Mouse (Mus musculus) forebrain, embryonic 13.5 days (tissue): Measurements from ENCODE around the gene Poldip3. TPM values are rescaled to one million over a fixed set of nuclear protein-coding genes. Genes with fewer than 3 reads are reported as not detected.

Experiments used
- ATAC-seq: fragments of 200-750 bp; cut with Nextera tagmentation; 2 replicates; pipeline ENCODE4 v1.8.0; 2017
- H3K27ac ChIP-seq: fragments of 300-500 bp; sonication (generic); 2 replicates; pipeline ENCODE4 v1.5.1; 2015; ENCODE audit warnings: inconsistent platforms, mild to moderate bottlenecking, moderate library complexity
- H3K27me3 ChIP-seq: fragments of 300-500 bp; sonication (generic); 2 replicates; pipeline ENCODE4 v1.6.1; 2015; ENCODE audit warnings: mild to moderate bottlenecking, inconsistent platforms
- H3K36me3 ChIP-seq: fragments of 300-500 bp; sonication (generic); 2 replicates; pipeline ENCODE4 v1.6.1; 2015; ENCODE audit warnings: mild to moderate bottlenecking, inconsistent platforms; ENCODE audit not compliant: poor library complexity, severe bottlenecking
- H3K4me1 ChIP-seq: fragments of 300-500 bp; sonication (generic); 2 replicates; pipeline ENCODE4 v1.6.1; 2015; ENCODE audit warnings: inconsistent platforms
- H3K4me2 ChIP-seq: fragments of 300-500 bp; sonication (generic); 2 replicates; pipeline ENCODE4 v1.6.1; 2015; ENCODE audit warnings: inconsistent platforms, mild to moderate bottlenecking, moderate library complexity
- H3K4me3 ChIP-seq: fragments of 300-500 bp; sonication (generic); 2 replicates; pipeline ENCODE4 v1.5.1; 2015; ENCODE audit warnings: mild to moderate bottlenecking, inconsistent platforms
- H3K9ac ChIP-seq: fragments of 300-500 bp; sonication (generic); 2 replicates; pipeline ENCODE4 v1.6.1; 2015; ENCODE audit warnings: mild to moderate bottlenecking, inconsistent platforms
- H3K9me3 ChIP-seq: fragments of 300-500 bp; sonication (generic); replicated peaks from 2 replicates; pipeline ENCODE4 v1.6.1; 2016; ENCODE audit warnings: inconsistent platforms
- WGBS: fragments of 180-500 bp; shearing (Covaris S2); methylation state at CpG from one replicate; pipeline ENCODE4 v1.1.7; 2015; 5-methylcytosine and 5-hydroxymethylcytosine counted together
- polyA plus RNA-seq: library from polyadenylated mRNA; unstranded; fragments of >200 nt; fragmentation: Nextera tagmentation; extraction: Ambion mirVana; gene quantifications from 2 replicates; pipeline ENCODE4 v1.2.1, GENCODE M21; 2015

The Poldip3 gene
- 155 and 168 TPM in 2 replicates for polyA plus RNA-seq

GRCm38 (mm10) chr15:83149196-83150072, at the start of gene Poldip3:
Gene Poldip3, minus strand, starts transcription at chr15:83149384.
- Histone ChIP-seq H3K4me3 (peak within 1 kb of the TSS; percentile 87), H3K4me1 (peaks cover 21% of the 10 kb centered on the region), H3K4me2 (peak within 1 kb of the TSS; percentile 95), H3K36me3 (peaks cover 33% of the 10 kb centered on the region), H3K27ac (peak within 1 kb of the TSS; percentile 97), H3K27me3 (no peaks in the 10 kb centered on the region), H3K9ac (peak within 1 kb of the TSS; percentile 93), H3K9me3 (no peaks in the 10 kb centered on the region)
- under 1% methylated on average over 56 of the region's 56 CpGs for WGBS
- ATAC-seq, result peak; percentile 95

- H3K36me3 ChIP-seq, result no peaks in the 10 kb centered on the region
- H3K4me1 ChIP-seq, result no peaks in the 10 kb centered on the region
- no peaks in the 10 kb centered on the region for H3K27me3 ChIP-seq
- ATAC-seq, result no peak
- H3K9me3 ChIP-seq, result peaks cover 7% of the 10 kb centered on the region; the same call in 1 of the 2 replicates
- no peak overlapping the region for H3K4me2 ChIP-seq
- WGBS, result 95% methylated on average over 4 of the region's 4 CpGs
- H3K9ac ChIP-seq, result no peak overlapping the region
- no peak overlapping the region for H3K27ac ChIP-seq
- no peak overlapping the region for H3K4me3 ChIP-seq
Measured at GRCm38 (mm10) chr15:83193413-83193812, 44.2 kb upstream of the Poldip3 start.

GRCm38 (mm10) chr15:83182351-83182750, 33.2 kb upstream of the Poldip3 start:
- no peak overlapping the region for H3K4me3 ChIP-seq
- ATAC-seq, result no peak
- H3K27me3 ChIP-seq, result no peaks in the 10 kb centered on the region
- no peaks in the 10 kb centered on the region for H3K36me3 ChIP-seq
- no peak overlapping the region for H3K27ac ChIP-seq
- WGBS, result 74% methylated on average over 5 of the region's 5 CpGs
- no peaks in the 10 kb centered on the region for H3K4me1 ChIP-seq
- H3K4me2 ChIP-seq, result no peak overlapping the region
- no peaks in the 10 kb centered on the region for H3K9me3 ChIP-seq
- H3K9ac ChIP-seq, result no peak overlapping the region

- H3K36me3 ChIP-seq, result no peaks in the 10 kb centered on the region
- H3K9me3 ChIP-seq, result no peaks in the 10 kb centered on the region
- H3K27ac ChIP-seq, result no peak overlapping the region
- no peaks in the 10 kb centered on the region for H3K4me1 ChIP-seq
- H3K27me3 ChIP-seq, result no peaks in the 10 kb centered on the region
- H3K4me2 ChIP-seq, result no peak overlapping the region
- no peak overlapping the region for H3K4me3 ChIP-seq
- ATAC-seq, result no peak
- no peak overlapping the region for H3K9ac ChIP-seq
- 52% methylated on average over 4 of the region's 4 CpGs for WGBS
Measured at GRCm38 (mm10) chr15:83181800-83182330, 32.7 kb upstream of the Poldip3 start.

- WGBS, result 86% methylated on average over 6 of the region's 6 CpGs
- no peak for ATAC-seq
Measured at GRCm38 (mm10) chr15:83180004-83180403, 30.8 kb upstream of the Poldip3 start.

GRCm38 (mm10) chr15:83176653-83177052, 27.5 kb upstream of the Poldip3 start:
- Histone ChIP-seq H3K9ac (no peak overlapping the region), H3K27ac (no peak overlapping the region), H3K4me1 (peaks cover 9% of the 10 kb centered on the region), H3K9me3 (no peaks in the 10 kb centered on the region), H3K27me3 (no peaks in the 10 kb centered on the region), H3K36me3 (no peaks in the 10 kb centered on the region), H3K4me2 (no peak overlapping the region), H3K4me3 (no peak overlapping the region)
- ATAC-seq, result no peak
- WGBS, result 77% methylated on average over 4 of the region's 4 CpGs

More at GRCm38 (mm10) chr15:83180004-83180403, 30.8 kb upstream of the Poldip3 start:
- no peaks in the 10 kb centered on the region for H3K4me1 ChIP-seq
- H3K9ac ChIP-seq, result no peak overlapping the region
- H3K36me3 ChIP-seq, result no peaks in the 10 kb centered on the region
- H3K4me2 ChIP-seq, result no peak overlapping the region
- H3K4me3 ChIP-seq, result no peak overlapping the region
- no peaks in the 10 kb centered on the region for H3K27me3 ChIP-seq
- no peaks in the 10 kb centered on the region for H3K9me3 ChIP-seq
- no peak overlapping the region for H3K27ac ChIP-seq

GRCm38 (mm10) chr15:83173914-83174884, 25.0 kb upstream of the Poldip3 start:
- no peak overlapping the region for H3K27ac ChIP-seq
- H3K9ac ChIP-seq, result no peak overlapping the region
- no peak overlapping the region for H3K4me3 ChIP-seq
- H3K36me3 ChIP-seq, result no peaks in the 10 kb centered on the region
- WGBS, result 93% methylated on average over 14 of the region's 14 CpGs
- no peaks in the 10 kb centered on the region for H3K27me3 ChIP-seq
- no peak overlapping the region for H3K4me2 ChIP-seq
- H3K9me3 ChIP-seq, result no peaks in the 10 kb centered on the region
- no peak for ATAC-seq
- peaks cover 27% of the 10 kb centered on the region for H3K4me1 ChIP-seq

- peaks cover 27% of the 10 kb centered on the region for H3K4me1 ChIP-seq
Measured at GRCm38 (mm10) chr15:83172492-83173429, 23.6 kb upstream of the Poldip3 start, which contains the start of gene Cyb5r3. Gene Cyb5r3, minus strand, starts transcription at chr15:83172592.

DNA sequence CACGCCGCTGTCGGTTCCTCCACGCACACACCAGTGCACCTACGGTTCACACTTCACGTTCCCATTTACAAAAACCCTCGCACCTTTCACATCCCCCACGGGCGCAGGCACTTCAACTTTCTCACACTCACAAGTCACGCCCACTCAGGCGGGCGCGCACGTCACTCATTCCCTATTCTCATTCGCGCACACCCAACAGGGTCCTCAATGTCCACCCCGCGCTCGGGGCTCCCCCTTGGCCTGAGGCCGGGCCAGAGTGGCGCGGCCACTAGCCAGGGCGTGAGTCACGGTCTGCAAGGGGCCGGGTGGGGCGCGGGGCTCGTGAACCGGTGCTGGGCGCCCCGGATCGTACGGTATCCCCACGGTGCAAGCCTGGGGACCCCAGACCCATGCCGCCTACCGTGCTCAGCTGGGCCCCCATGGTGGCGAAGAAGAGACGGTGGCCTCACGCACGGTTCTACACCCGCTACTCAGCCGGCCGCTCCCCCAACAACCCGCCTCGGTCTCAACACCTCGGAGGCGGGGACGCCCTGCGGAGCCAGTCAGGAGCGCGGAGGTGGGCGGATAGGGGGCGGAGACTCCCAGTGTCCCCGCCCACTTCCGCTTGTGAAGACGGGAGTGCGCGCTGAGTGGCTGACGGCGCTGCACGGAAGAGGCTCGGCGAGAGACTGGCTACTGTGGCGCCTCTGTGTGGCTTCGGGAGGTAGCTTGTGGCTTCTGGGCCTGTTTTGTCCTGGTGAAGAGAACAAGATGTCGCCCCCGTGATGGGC, 22.7 kb upstream of the Poldip3 start:
- H3K27me3 ChIP-seq, result no peaks in the 10 kb centered on the region
- H3K36me3 ChIP-seq, result no peaks in the 10 kb centered on the region
- ATAC-seq, result peak; percentile 98
- H3K4me3 ChIP-seq, result peak overlapping the region; percentile 91
- H3K27ac ChIP-seq, result peak overlapping the region; percentile 73
- H3K4me2 ChIP-seq, result peak overlapping the region; percentile 75
- WGBS, result under 1% methylated on average over 67 of the region's 67 CpGs
- H3K9ac ChIP-seq, result peak overlapping the region; percentile 87
- H3K9me3 ChIP-seq, result no peaks in the 10 kb centered on the region
- H3K4me1 ChIP-seq, result peaks cover 27% of the 10 kb centered on the region

More at GRCm38 (mm10) chr15:83172492-83173429, 23.6 kb upstream of the Poldip3 start, which contains the start of gene Cyb5r3:
- H3K27me3 ChIP-seq, result no peaks in the 10 kb centered on the region
- H3K9me3 ChIP-seq, result no peaks in the 10 kb centered on the region
- H3K9ac ChIP-seq, result peak within 1 kb of the TSS; percentile 87
- peak within 1 kb of the TSS; percentile 75 for H3K4me2 ChIP-seq
- peak within 1 kb of the TSS; percentile 73 for H3K27ac ChIP-seq
- H3K4me3 ChIP-seq, result peak within 1 kb of the TSS; percentile 91
- WGBS, result 35% methylated on average over 28 of the region's 28 CpGs
- ATAC-seq, result peak; percentile 76
- H3K36me3 ChIP-seq, result no peaks in the 10 kb centered on the region

DNA sequence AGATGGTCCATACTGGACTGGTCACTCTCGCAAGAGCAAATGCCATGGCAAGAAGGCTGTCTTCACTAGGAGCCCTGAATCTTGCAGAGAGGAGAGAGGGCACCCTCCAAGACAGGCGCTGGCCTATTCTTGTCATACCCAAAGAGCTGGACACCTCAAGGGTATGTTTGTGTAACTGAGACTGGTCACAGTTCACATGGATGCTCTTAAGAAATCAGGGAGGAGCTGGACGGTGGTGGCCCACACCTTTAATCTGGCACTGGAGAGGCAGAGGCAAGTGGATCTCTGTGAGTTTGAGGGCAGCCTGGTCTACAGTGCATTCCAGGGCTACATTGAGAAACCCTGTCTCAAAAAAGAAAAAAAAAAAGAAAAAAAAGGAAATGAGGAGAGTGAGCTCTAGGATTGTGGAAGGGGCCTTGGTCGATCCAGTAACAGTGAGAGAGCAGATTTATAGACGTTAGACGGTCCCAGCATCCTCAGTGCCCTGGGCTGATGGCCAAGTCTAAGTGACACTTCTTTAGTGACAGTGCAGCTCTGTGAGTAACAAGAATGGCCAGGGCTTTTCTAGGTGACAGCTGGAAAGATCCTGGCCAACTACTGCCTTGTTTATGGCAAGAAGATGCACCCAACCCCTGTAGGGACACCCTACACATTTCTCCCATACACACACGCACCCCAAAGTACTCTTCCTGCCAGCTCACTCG, 21.9 kb upstream of the Poldip3 start:
- no peaks in the 10 kb centered on the region for H3K27me3 ChIP-seq
- peaks cover 27% of the 10 kb centered on the region for H3K4me1 ChIP-seq
- no peak overlapping the region for H3K27ac ChIP-seq
- no peaks in the 10 kb centered on the region for H3K36me3 ChIP-seq
- 51% methylated on average over 8 of the region's 8 CpGs for WGBS
- ATAC-seq, result no peak
- no peaks in the 10 kb centered on the region for H3K9me3 ChIP-seq
- peak overlapping the region; percentile 91 for H3K4me3 ChIP-seq
- H3K9ac ChIP-seq, result peak overlapping the region; percentile 87
- peak overlapping the region; percentile 75 for H3K4me2 ChIP-seq
